Comparison of ENCODE assay signal across 7 mouse cellular contexts in the genomic region with DNA sequence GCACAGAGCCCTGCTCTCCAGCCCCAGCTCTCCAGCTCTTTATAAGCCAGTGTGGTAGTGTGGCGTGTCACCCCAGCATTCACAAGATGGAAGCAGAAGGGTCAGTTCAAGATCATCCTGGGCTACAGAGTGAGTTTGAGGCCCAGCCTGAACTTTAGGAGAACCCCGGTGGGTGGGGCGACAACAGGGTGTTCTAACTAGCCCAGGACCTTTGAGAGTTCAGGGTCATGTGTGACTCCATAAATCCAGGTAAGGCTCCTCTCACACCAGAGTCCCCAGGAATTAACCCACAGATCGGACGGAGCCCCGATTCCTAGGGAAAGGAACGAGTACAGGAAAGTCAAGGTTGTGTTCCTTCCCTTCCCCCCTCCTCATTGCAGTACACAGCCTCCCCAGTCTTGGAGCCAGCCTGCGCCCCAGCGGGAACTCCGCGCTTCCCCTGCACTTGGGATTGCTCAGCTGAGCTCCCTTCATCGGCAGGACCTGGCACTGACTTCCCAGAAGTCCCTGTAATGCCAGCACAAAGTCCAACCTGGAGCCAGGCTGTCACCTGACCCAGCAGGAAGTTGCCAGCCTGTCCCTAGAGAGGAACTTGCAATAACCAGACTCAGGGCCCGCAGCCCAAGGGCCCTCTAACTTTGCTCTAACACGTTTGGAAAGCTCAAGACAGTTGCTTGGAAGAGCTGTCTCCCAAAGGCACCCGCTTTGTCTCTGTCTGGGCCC. TPM values are rescaled to one million over a fixed set of nuclear protein-coding genes. Genes with fewer than 3 reads are reported as not detected.
DNase-seq lines count a peak whose midpoint lies in the region; ATAC-seq lines count a peak whose summit lies in the region.

No protein-coding gene starts in this region.

- peak; percentile 78 for DNase-seq in adrenal gland, postnatal 10 days
- peak; percentile 50 to 56 for DNase-seq in cerebellum, postnatal 14 days
- DNase-seq in liver, embryonic 13.5 days: no peak
- DNase-seq in c-Kit-positive CD71-positive TER-119-positive erythroid progenitor cells, embryonic 14.5 days (ENCODE audit: low spot score): no peak
- no peak for DNase-seq in left cerebral cortex, adult 11 months (ENCODE audit: low spot score)

- no peaks in the 10 kb centered on the region for H3K36me3 ChIP-seq in hindbrain, embryonic 15.5 days
- H3K36me3 ChIP-seq in liver, embryonic 13.5 days: no peaks in the 10 kb centered on the region
- no peaks in the 10 kb centered on the region for H3K36me3 ChIP-seq in neural tube, embryonic 13.5 days

- 16% methylated on average over 15 of the region's 15 CpGs for WGBS in hindbrain, embryonic 15.5 days
- 38% methylated on average over 15 of the region's 15 CpGs for WGBS in liver, embryonic 13.5 days (ENCODE audit: insufficient replicate concordance)
- 15% methylated on average over 15 of the region's 15 CpGs for WGBS in neural tube, embryonic 13.5 days

- no peak overlapping the region for H3K9ac ChIP-seq in hindbrain, embryonic 15.5 days
- no peak overlapping the region; the same call in 1 of the 2 replicates for H3K9ac ChIP-seq in liver, embryonic 13.5 days
- no peak overlapping the region for H3K9ac ChIP-seq in neural tube, embryonic 13.5 days

- H3K27me3 ChIP-seq in hindbrain, embryonic 15.5 days: peaks cover 44% of the 10 kb centered on the region
- H3K27me3 ChIP-seq in liver, embryonic 13.5 days: peaks cover 69% of the 10 kb centered on the region
- H3K27me3 ChIP-seq in neural tube, embryonic 13.5 days: peaks cover 61% of the 10 kb centered on the region

- no peak overlapping the region for H3K4me3 ChIP-seq in hindbrain, embryonic 15.5 days
- H3K4me3 ChIP-seq in liver, embryonic 13.5 days (replicated peaks): no peak overlapping the region
- H3K4me3 ChIP-seq in neural tube, embryonic 13.5 days: no peak overlapping the region

- no peak for ATAC-seq in hindbrain, embryonic 15.5 days (ENCODE audit: low FRiP score, low read depth)
- ATAC-seq in liver, embryonic 13.5 days (ENCODE audit: low read depth): peak; percentile 39; the same call in 1 of the 2 replicates
- peak; percentile 20; the same call in 1 of the 2 replicates for ATAC-seq in neural tube, embryonic 13.5 days (ENCODE audit: low read depth)

- H3K4me2 ChIP-seq in hindbrain, embryonic 15.5 days: peak overlapping the region; percentile 9
- peak overlapping the region; percentile 41 for H3K4me2 ChIP-seq in liver, embryonic 13.5 days
- H3K4me2 ChIP-seq in neural tube, embryonic 13.5 days: peak overlapping the region; percentile 14; the same call in 1 of the 2 replicates

- H3K4me1 ChIP-seq in hindbrain, embryonic 15.5 days (replicated peaks): peaks cover 35% of the 10 kb centered on the region
- peaks cover 46% of the 10 kb centered on the region for H3K4me1 ChIP-seq in liver, embryonic 13.5 days (replicated peaks)
- H3K4me1 ChIP-seq in neural tube, embryonic 13.5 days (replicated peaks): peaks cover 32% of the 10 kb centered on the region

- no peaks in the 10 kb centered on the region for H3K9me3 ChIP-seq in hindbrain, embryonic 15.5 days
- H3K9me3 ChIP-seq in liver, embryonic 13.5 days (replicated peaks): no peaks in the 10 kb centered on the region
- H3K9me3 ChIP-seq in neural tube, embryonic 13.5 days: no peaks in the 10 kb centered on the region

- H3K27ac ChIP-seq in hindbrain, embryonic 15.5 days (replicated peaks): no peak overlapping the region
- no peak overlapping the region; the same call in none of the 2 replicates for H3K27ac ChIP-seq in liver, embryonic 13.5 days
- 0 out of 2 replicates have a peak overlapping the region, but pooled peaks have one; percentile 28 for H3K27ac ChIP-seq in neural tube, embryonic 13.5 days (replicated peaks)

RNA-seq across cellular contexts. Expression of gene C77080, which starts 10.3 kb away (rescaled TPM):
- total RNA-seq in adrenal gland, postnatal 10 days (2021): 10 to 100 TPM; 16.5 to 16.6 TPM
- 8.3 and 9.5 TPM in 2 replicates for polyA plus RNA-seq in hindbrain, embryonic 15.5 days (2015; fragmentation: Nextera tagmentation; extraction: Ambion mirVana)
- polyA plus RNA-seq in liver, embryonic 13.5 days (2015; fragmentation: Nextera tagmentation; extraction: Ambion mirVana): 0.47 and 0.59 TPM in 2 replicates
- polyA plus RNA-seq in neural tube, embryonic 13.5 days (2015; fragmentation: Nextera tagmentation; extraction: Ambion mirVana): 7.5 and 10.3 TPM in 2 replicates

RNA-seq across cellular contexts. Expression of gene Sync, which starts 36.5 kb away (rescaled TPM):
- 1 to 10 TPM; 4.2 to 7.4 TPM for total RNA-seq in adrenal gland, postnatal 10 days (2021)
- polyA plus RNA-seq in hindbrain, embryonic 15.5 days (2015; fragmentation: Nextera tagmentation; extraction: Ambion mirVana): 1.5 and 1.6 TPM in 2 replicates
- 0.07 and 0.13 TPM in 2 replicates for polyA plus RNA-seq in liver, embryonic 13.5 days (2015; fragmentation: Nextera tagmentation; extraction: Ambion mirVana)
- 3.2 and 3.4 TPM in 2 replicates for polyA plus RNA-seq in neural tube, embryonic 13.5 days (2015; fragmentation: Nextera tagmentation; extraction: Ambion mirVana)

Comparison
In these comparisons a context has a peak if more than half of its experiments do, and no peak if none do; other contexts are left out.
1. DNase-seq: peak in adrenal gland, postnatal 10 days (single experiment) and cerebellum, postnatal 14 days (2 of 2); none in liver, embryonic 13.5 days (single experiment), c-Kit-positive CD71-positive TER-119-positive erythroid progenitor cells, embryonic 14.5 days (single experiment) and left cerebral cortex, adult 11 months (single experiment).
2. Peak in every context shown above with its lines, with median percentiles within 50 percentile points of each other: H3K4me2 ChIP-seq.